Mouse (Mus musculus) kidney, postnatal 14 days (tissue): ENCODE measurements around the gene C330021F23Rik.
A peak's percentile ranks its signal among the peaks of the same experiment; 100 is the strongest.

Experiments used
- DNase-seq: peaks from one replicate; pipeline ENCODE4 v3.0.0; 2022; ENCODE audit warnings: mixed read lengths

Gene C330021F23Rik

GRCm38 (mm10) chr8:3587391-3588257 lies 19.8 kb downstream of the C330021F23Rik start:
- peak; percentile 89 for DNase-seq

GRCm38 (mm10) chr8:3588258-3588633 lies 20.5 kb downstream of the C330021F23Rik start:
- no peak for DNase-seq

- peak; percentile 19 for DNase-seq
Observed at GRCm38 (mm10) chr8:3593470-3593869, 25.7 kb downstream of the C330021F23Rik start.

- DNase-seq, result no peak
Observed at GRCm38 (mm10) chr8:3594466-3594865, 26.7 kb downstream of the C330021F23Rik start.

GRCm38 (mm10) chr8:3598054-3598453 lies 30.3 kb downstream of the C330021F23Rik start:
- no peak for DNase-seq

GRCm38 (mm10) chr8:3599219-3599618 lies 31.4 kb downstream of the C330021F23Rik start:
- no peak for DNase-seq

GRCm38 (mm10) chr8:3600401-3600800 lies 32.6 kb downstream of the C330021F23Rik start:
- DNase-seq, result peak; percentile 62

- no peak for DNase-seq
Observed at GRCm38 (mm10) chr8:3603439-3603838, 35.6 kb downstream of the C330021F23Rik start.

- DNase-seq, result peak; percentile 48
Observed at GRCm38 (mm10) chr8:3606593-3606992, 38.8 kb downstream of the C330021F23Rik start.

- DNase-seq, result no peak
Observed at GRCm38 (mm10) chr8:3607822-3608221, 40.0 kb downstream of the C330021F23Rik start.

GRCm38 (mm10) chr8:3609046-3609815 lies 41.4 kb downstream of the C330021F23Rik start:
- DNase-seq, result peak; percentile 52

GRCm38 (mm10) chr8:3609816-3610150 lies 42.0 kb downstream of the C330021F23Rik start:
- peak; percentile 71 for DNase-seq

- peak; percentile 99 for DNase-seq
Observed at GRCm38 (mm10) chr8:3621199-3621970, 53.6 kb downstream of the C330021F23Rik start, which contains the start of the genes Xab2 and Pet100. TSS of gene Xab2 (minus strand) at chr8:3621316. TSS of gene Pet100 (plus strand) at chr8:3621548.

- DNase-seq, result no peak
Observed at GRCm38 (mm10) chr8:3622119-3622518, 54.3 kb downstream of the C330021F23Rik start.

- no peak for DNase-seq
Observed at GRCm38 (mm10) chr8:3625445-3625844, 57.7 kb downstream of the C330021F23Rik start, which contains the start of gene Pcp2. TSS of gene Pcp2 (minus strand) at chr8:3625545.

- no peak for DNase-seq
Observed at GRCm38 (mm10) chr8:3626971-3627370, 59.2 kb downstream of the C330021F23Rik start.

GRCm38 (mm10) chr8:3628014-3628413 lies 60.2 kb downstream of the C330021F23Rik start:
- DNase-seq, result peak; percentile 52

- DNase-seq, result peak; percentile 90
Observed at GRCm38 (mm10) chr8:3630647-3631477, 63.1 kb downstream of the C330021F23Rik start, which contains the start of gene Stxbp2. TSS of gene Stxbp2 (plus strand) at chr8:3630955.

GRCm38 (mm10) chr8:3631478-3631875 lies 63.7 kb downstream of the C330021F23Rik start:
- peak; percentile 36 for DNase-seq
